Mouse (Mus musculus): ENCODE data around the gene P3h1. TPM values are rescaled to one million over a fixed set of nuclear protein-coding genes. Genes with fewer than 3 reads are reported as not detected.

Gene P3h1
- total and polyA plus RNA-seq, 3 experiments, result 15.7 to 30.2 TPM; not detected in 1

DNA sequence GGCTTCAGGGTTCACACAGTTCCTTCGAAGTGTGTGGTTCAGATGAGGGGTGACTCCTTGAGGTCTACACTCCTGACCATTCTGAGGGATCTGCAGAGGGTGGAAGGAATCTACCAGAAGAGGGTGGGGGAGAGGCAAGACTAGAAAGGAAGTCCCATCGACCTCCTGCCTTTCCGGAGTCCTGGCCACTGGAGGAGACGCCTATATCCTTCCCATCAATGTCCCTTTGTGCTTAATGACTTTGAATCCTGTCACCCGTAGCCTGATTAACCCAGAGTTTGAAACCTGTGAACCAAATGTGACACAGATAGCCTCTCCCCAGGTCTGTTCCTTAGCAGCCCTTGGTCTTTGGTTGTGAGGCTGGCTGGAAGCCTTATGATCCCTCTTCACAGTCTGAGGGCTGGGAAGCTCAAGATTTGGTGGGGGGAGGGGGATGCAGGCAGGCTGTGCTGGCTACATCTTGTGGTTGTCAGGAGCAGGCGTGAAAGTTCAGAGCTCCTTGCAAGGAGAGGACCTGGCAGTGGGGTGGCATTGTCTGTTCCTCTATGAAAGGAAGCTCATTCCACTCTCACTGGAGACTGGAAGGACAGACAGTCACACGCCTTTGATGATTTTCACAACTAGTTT, 28.5 kb downstream of the P3h1 start:
- TF ChIP-seq JUND (IDR thresholded peaks at IDR 0.05; ENCODE audit: low read depth, low read length) (no peak), CHD1 (IDR thresholded peaks at IDR 0.05; ENCODE audit: low read depth, low read length) (no peak), TAL1 (IDR thresholded peaks at IDR 0.05; ENCODE audit: low read length) (no peak), USF2 (IDR thresholded peaks at IDR 0.05; ENCODE audit: borderline replicate concordance in 1 of 2, insufficient read depth in 1 of 2, low read depth in 1 of 2, low read length in 2 of 2) (no peak), GATA1 (IDR thresholded peaks at IDR 0.05; ENCODE audit: low read depth, low read length) (no peak), MAFK (IDR thresholded peaks at IDR 0.05; ENCODE audit: borderline replicate concordance, low read depth, low read length) (no peak), MAX (IDR thresholded peaks at IDR 0.05; ENCODE audit: low read length) (no peak), NELFE (IDR thresholded peaks at IDR 0.05; ENCODE audit: low read depth, low read length) (no peak), POLR2A (IDR thresholded peaks at IDR 0.05; ENCODE audit: control insufficient read depth in 1 of 2, insufficient read depth in 1 of 2, low read depth in 1 of 2, low read length in 2 of 2, poor library complexity in 1 of 2) (no peak)
- Histone ChIP-seq H3K4me3 (ENCODE audit: control insufficient read depth in 1 of 2, insufficient read depth in 1 of 2, low read depth in 2 of 2, low read length in 2 of 2) (no peak overlapping the region), H3K36me3 (ENCODE audit: control insufficient read depth in 1 of 2, insufficient read depth in 2 of 2, low read length in 2 of 2) (no peaks in the 10 kb centered on the region), H3K27ac (ENCODE audit: control insufficient read depth, low read depth, low read length) (no peak overlapping the region), H3K4me1 (ENCODE audit: control insufficient read depth in 1 of 2, insufficient read depth in 2 of 2, low read length in 2 of 2) (0 out of 4 replicates have a peak, but pooled peaks cover 0 to 2% of the 10 kb centered on the region in 2 experiments), H3K79me2 (ENCODE audit: control insufficient read depth, insufficient read depth, low read length, poor library complexity) (no peaks in the 10 kb centered on the region), H3K9ac (ENCODE audit: control insufficient read depth, low read depth, low read length, poor library complexity, severe bottlenecking) (no peak overlapping the region), H3K27me3 (ENCODE audit: control insufficient read depth in 1 of 2, insufficient read depth in 2 of 2, low read length in 2 of 2) (no peaks in the 10 kb centered on the region), H3K9me3 (replicated peaks; ENCODE audit: insufficient read depth, low read length) (no peaks in the 10 kb centered on the region)
- no peak for DNase-seq (ENCODE audit: low read depth, low spot score)

DNA sequence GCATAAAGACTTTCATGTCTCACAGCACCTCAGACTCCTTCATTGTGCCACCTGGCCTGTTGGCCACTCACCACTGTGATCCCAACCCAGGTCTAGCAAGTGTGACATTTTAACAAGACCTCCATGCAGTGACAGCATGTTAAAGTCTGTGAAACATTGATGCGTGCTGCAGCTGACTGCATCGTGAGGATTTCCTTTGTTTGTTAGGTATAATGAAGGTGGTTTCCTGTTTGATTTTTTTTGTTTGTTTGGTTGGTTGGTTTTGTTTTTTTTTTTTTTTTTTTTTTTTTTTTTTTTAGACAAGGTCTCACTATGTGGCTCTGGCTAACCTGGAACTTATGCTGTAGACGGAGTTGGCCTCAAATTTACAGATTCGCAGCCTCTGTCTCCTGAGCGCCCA, 29.8 kb downstream of the P3h1 start:
- Histone ChIP-seq H3K79me2 (ENCODE audit: control insufficient read depth, insufficient read depth, low read length, poor library complexity) (no peaks in the 10 kb centered on the region), H3K9me3 (replicated peaks; ENCODE audit: insufficient read depth, low read length) (no peaks in the 10 kb centered on the region), H3K36me3 (ENCODE audit: control insufficient read depth in 1 of 2, insufficient read depth in 2 of 2, low read length in 2 of 2) (no peaks in the 10 kb centered on the region), H3K27ac (ENCODE audit: control insufficient read depth, low read depth, low read length) (no peak overlapping the region), H3K27me3 (ENCODE audit: control insufficient read depth in 1 of 2, insufficient read depth in 2 of 2, low read length in 2 of 2) (no peaks in the 10 kb centered on the region), H3K4me3 (ENCODE audit: control insufficient read depth in 1 of 2, insufficient read depth in 1 of 2, low read depth in 2 of 2, low read length in 2 of 2) (no peak overlapping the region), H3K9ac (ENCODE audit: control insufficient read depth, low read depth, low read length, poor library complexity, severe bottlenecking) (no peak overlapping the region), H3K4me1 (ENCODE audit: control insufficient read depth in 1 of 2, insufficient read depth in 2 of 2, low read length in 2 of 2) (0 out of 4 replicates have a peak, but pooled peaks cover 0 to 2% of the 10 kb centered on the region in 2 experiments)
- no peak for DNase-seq (ENCODE audit: low read depth, low spot score)
- TF ChIP-seq MAFK (IDR thresholded peaks at IDR 0.05; ENCODE audit: borderline replicate concordance, low read depth, low read length), result no peak
- TF ChIP-seq RCOR1 (IDR thresholded peaks at IDR 0.05; ENCODE audit: low read depth, low read length), result no peak
- no peak for TF ChIP-seq USF1 (IDR thresholded peaks at IDR 0.05; ENCODE audit: low read depth, low read length)
- TF ChIP-seq RAD21 (IDR thresholded peaks at IDR 0.05; ENCODE audit: low read depth, low read length), result no peak
- no peak for TF ChIP-seq POLR2A (IDR thresholded peaks at IDR 0.05; ENCODE audit: control insufficient read depth in 1 of 2, insufficient read depth in 1 of 2, low read depth in 1 of 2, low read length in 2 of 2, poor library complexity in 1 of 2)
- no peak for TF ChIP-seq MYB (IDR thresholded peaks at IDR 0.05; ENCODE audit: low read depth, low read length)
- no peak for TF ChIP-seq TAL1 (IDR thresholded peaks at IDR 0.05; ENCODE audit: low read length)
- no peak for TF ChIP-seq POLR2AphosphoS2 (IDR thresholded peaks at IDR 0.05; ENCODE audit: low read length)
- no peak for TF ChIP-seq SIN3A (IDR thresholded peaks at IDR 0.05; ENCODE audit: low read length)
- no peak for TF ChIP-seq MXI1 (IDR thresholded peaks at IDR 0.05; ENCODE audit: low read depth, low read length)
- TF ChIP-seq POLR2AphosphoS5 (IDR thresholded peaks at IDR 0.05; ENCODE audit: borderline replicate concordance, low read depth, low read length), result no peak
- no peak for TF ChIP-seq JUND (IDR thresholded peaks at IDR 0.05; ENCODE audit: low read depth, low read length)
- TF ChIP-seq TCF12 (IDR thresholded peaks at IDR 0.05; ENCODE audit: low read depth, low read length), result no peak
- no peak for TF ChIP-seq NRF1 (IDR thresholded peaks at IDR 0.05; ENCODE audit: insufficient read depth, low read depth, low read length, poor library complexity, severe bottlenecking)
- no peak for TF ChIP-seq MAX (IDR thresholded peaks at IDR 0.05; ENCODE audit: low read length)
- no peak for TF ChIP-seq GATA1 (IDR thresholded peaks at IDR 0.05; ENCODE audit: low read depth, low read length)
- no peak for TF ChIP-seq MYC (IDR thresholded peaks at IDR 0.05; ENCODE audit: low read depth, low read length)
- no peak for TF ChIP-seq TBP (IDR thresholded peaks at IDR 0.05; ENCODE audit: low read depth, low read length)
- no peak for TF ChIP-seq GABPA (IDR thresholded peaks at IDR 0.05; ENCODE audit: low read depth, low read length)
- TF ChIP-seq ZNF384 (IDR thresholded peaks at IDR 0.05; ENCODE audit: low read depth, low read length), result no peak
